Mouse (Mus musculus) frontal cortex, postnatal 36 days (tissue): ENCODE results near the gene Zic2.

Source experiments
- DNase-seq, 2 experiments: peaks; one replicate each; pipeline ENCODE4 v3.0.0; 2022; ENCODE audit warnings: low spot score in 2 of 2

Gene Zic2

DNA sequence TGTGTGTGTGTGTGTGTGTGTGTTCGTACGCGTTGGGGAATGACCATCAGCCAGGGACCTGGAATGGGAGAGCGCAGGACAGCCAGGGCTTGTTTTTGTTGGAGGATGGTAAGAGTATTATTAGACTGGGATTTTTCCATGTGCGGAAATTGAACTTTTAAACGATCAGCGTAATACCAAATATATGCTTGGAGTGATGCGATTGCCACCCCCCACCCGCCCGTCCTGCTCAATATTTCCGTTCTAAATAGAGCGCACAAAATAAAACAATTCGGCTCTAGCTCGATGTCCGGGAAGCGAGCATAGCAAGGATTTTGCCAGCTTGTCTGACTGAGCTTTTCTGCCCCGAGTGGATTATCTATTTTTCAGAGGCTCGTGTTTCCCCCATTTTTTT, 1.6 kb downstream of the Zic2 start:
- no peak for DNase-seq

- no peak for DNase-seq
These were observed 2.0 kb downstream of the Zic2 start for GRCm38 (mm10) chr14:122477261-122477671.

GRCm38 (mm10) chr14:122477971-122478573, 2.8 kb downstream of the Zic2 start:
- no peak for DNase-seq

GRCm38 (mm10) chr14:122478574-122479011, 3.4 kb downstream of the Zic2 start:
- no peak for DNase-seq

DNA sequence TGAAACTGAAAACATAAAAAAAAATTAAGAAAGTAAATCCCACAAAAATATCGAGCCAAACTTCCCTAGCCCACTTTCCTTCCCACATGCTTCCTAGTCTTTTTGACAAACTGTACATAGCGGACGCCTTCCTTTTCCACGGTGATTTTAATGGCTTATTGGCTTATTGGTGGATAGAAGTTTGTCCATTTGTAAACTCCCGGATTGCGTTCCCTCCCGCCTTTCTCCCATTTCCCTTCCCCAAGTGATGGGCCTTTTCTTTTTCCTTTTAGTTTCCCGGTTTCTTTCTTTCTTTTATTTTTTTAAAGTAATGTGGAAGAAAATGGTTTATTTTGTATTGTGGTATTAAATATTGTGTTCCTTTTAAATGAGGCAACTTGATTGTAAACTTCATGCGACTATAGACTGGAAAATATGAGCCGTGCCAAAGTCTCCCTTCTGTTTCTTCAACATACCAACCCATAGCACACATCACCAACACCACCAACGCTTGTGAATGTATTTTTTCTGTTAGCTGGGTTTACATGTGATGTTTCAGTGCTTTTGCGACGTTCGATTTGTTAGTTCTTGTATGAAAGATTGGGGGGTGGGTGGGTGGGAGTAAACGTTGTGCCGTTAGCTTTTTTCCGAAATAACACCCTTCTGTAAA, 4.3 kb downstream of the Zic2 start:
- no peak for DNase-seq

GRCm38 (mm10) chr14:122480355-122480754, 5.1 kb downstream of the Zic2 start:
- DNase-seq: no peak

DNA sequence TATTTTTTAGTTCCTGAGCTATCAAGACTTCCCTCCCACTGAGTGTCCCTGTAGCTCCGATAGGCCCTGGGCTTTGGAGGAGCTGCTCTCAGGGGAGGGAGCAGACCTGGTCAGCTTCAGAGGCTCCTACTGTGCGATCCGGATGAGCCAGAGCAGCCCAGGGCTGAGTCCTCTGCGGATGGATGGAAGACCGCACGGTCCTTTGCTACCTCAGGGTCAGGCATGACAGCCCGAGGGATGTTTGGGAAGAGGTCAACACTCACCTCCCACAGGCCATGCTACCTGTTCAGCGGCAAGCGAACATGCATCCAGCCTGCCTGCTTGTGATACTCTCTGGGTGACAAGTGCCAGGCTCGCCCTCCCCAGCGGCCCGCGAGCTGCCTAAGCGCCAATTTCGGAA, 5.9 kb downstream of the Zic2 start:
- no peak for DNase-seq

DNA sequence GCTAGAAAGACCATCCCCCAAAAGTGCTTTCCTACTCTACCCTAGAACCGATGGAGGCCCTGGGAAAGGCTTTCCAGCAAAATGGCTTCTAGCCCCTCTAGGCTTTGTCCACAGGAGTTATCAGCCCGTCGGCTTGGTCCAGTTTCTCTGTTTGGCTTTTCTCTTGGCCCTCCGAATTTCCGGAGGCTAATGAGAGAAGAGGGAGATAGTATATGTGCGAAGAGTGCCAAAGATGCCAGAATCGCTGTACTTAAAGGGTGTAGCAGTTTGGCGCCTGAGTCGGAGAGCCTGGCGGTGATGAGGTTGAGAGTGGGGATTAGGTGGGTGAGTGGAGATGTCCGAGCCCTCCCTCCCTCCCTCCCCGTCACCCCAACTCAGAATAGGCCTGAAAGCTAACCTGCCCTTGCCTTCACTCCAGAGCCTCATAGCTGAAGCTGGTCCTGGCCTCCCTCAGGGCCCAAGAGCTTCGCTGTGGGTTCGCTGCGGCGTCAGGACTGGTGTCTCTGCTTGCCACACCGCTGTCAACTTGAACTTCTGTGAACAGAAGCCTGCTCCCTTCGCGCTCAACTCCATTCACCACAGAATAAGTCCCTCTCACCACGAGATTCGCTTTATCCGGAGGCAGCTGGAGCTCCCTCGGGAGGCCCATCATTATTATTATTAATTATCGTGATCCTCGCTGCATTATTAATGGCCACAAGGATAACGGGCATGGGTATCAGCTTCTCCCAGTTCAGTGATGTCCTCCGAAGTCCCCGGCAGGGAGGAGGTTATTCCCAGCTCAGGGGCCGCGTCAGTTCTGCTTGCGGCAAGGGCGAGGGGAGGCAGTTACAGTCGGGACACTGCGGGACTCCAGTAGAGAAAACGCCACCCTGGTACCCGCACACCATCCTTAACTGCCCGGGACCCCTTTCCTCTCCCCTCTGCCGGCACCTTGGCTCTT, 7.1 kb downstream of the Zic2 start:
- DNase-seq: no peak

- no peak for DNase-seq
These were observed 7.8 kb downstream of the Zic2 start for GRCm38 (mm10) chr14:122483024-122483385.

DNA sequence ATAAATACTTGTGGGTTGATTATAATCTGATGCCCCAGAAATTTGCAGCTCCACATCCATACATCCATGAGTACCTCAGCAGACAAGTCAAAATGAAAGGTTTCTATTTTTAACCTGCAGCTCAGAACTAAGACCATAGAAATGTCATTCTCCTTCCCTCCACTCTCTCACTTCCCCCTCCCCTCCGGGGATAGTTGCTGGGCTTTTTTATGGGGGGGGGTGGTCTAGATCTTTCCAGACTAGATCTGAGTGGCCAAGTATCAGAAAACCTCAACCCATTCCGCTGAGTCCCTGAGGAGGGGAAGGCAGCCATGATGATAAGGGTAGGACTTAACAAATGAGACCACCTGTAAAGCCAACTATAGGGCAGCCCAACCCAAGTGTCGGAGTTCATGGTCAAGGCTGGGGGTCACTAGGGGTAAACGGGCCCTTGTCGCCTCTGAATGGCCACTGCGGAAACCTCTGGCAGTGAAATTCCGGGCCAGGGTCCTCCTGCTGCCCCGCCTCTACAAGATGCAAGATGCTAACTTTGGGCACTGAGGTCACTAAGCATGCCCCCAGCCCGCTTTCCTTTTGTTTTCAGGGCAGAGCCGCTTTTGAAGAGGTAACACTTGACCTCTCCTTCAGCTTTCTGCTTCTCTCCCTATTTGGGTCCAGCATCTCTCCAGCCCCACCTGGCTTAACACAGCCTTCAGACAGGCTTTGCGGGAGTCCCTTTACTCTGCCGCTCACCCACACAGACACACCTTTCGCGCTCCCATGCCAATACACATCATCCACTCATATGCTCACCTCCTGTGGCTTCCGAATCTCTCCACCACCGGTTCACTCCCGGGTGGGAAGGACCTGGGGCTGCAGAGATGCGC, 8.6 kb downstream of the Zic2 start:
- DNase-seq: no peak

GRCm38 (mm10) chr14:122484458-122484843, 9.2 kb downstream of the Zic2 start:
- DNase-seq: no peak

DNA sequence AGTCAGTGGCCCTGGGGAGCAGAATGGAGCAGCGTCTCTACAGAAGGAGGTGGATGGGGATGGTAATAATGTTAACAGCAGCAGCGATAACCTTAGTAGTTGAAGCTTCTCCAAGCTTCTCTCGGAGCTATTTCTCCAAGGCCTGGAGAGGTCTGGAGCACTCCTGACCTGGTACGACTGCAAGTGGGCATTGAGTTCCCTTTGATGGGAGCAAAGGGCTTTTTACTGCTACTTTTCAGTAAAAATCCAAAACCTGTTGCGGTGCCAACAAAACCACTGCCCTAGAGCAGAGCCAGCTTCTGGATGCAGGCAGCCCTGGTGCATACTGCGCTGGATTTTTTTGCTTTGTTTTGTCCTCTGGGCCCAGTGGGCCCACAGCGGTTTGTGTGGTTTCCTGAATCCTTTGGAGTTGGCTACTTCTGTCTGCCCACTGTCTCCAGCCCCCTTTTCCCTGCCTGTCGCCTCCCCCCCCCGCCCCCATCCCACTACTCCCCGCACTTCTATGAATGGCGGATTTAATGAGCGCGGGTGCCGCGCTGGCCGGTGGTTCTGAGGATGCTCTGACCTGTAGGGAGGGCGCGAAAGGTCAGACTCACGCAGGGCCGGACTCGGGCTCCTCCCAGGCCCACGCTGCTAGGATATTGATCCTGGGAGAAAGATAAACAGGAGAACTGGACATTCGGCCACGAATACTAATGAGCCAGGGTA, 9.8 kb downstream of the Zic2 start:
- DNase-seq: no peak

- no peak for DNase-seq
These were observed 10.5 kb downstream of the Zic2 start for GRCm38 (mm10) chr14:122485635-122486181.

GRCm38 (mm10) chr14:122486611-122487010, 11.4 kb downstream of the Zic2 start:
- DNase-seq: no peak

GRCm38 (mm10) chr14:122487366-122487765, 12.1 kb downstream of the Zic2 start:
- no peak for DNase-seq

GRCm38 (mm10) chr14:122489041-122489440, 13.8 kb downstream of the Zic2 start:
- no peak for DNase-seq

GRCm38 (mm10) chr14:122489686-122490414, 14.6 kb downstream of the Zic2 start:
- no peak for DNase-seq

DNA sequence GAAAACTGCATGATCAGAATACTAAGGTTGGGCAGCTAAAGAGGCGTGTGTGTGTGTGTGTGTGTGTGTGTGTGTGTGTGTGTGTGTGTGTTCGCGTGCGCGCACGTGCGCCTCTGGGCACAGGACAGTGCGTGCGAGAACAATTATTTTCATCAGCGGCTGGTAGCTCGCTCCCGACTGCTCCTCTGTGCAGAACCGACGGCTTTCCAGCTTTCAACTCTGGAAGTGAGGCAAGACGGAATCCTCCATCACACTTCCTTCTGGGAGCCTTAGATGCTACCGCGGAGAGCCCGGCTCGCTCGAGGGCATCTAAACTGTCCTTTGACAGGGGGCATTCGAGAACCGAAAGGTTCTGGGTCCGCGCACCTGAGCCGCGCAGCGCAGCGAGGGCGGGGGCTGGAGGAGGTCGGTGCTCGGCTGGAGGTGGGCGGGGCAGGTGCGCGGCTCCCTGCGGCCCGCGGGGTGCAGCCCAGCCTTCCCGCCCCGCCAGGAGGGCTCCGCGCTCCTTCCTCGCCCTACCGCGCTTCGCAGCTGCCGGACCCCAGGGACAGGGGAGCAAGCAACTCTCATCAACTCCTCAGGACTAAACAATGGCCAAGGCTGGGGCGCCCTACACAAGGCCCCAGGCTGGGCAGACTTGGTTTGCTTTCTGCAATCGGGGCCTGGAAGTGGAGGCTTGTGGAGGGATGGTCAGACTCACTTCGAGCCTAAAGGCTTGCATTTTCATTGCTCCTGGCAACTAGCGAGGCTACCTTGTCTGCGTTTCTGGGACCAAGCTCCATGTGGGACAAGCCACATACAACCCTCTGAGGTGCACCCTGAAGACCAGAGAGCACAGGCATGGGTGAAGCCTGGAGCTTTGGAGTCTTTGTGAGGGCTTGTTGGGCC, 15.4 kb downstream of the Zic2 start, which contains the start of gene Gm10837:
Gene Gm10837, plus strand, starts transcription at position 146 of the 888 bp plus-strand sequence.
- DNase-seq: no peak

- DNase-seq: no peak
These were observed 16.3 kb downstream of the Zic2 start for GRCm38 (mm10) chr14:122491521-122491920.
